Mouse (Mus musculus) CH12.LX (cell line): ENCODE results near the gene H1foo. TPM values are rescaled to one million over a fixed set of nuclear protein-coding genes. Genes with fewer than 3 reads are reported as not detected.

ENCODE experiments used
- DNase-seq: peaks from one replicate; pipeline ENCODE4 v3.0.0-alpha.2; 2013; ENCODE audit errors: extremely low read depth
- H3K27ac ChIP-seq: 2 replicates; pipeline ENCODE4 v1.5.1; 2012; ENCODE audit warnings: low read depth, mild to moderate bottlenecking, control low read depth, moderate library complexity; ENCODE audit not compliant: insufficient read depth
- H3K27me3 ChIP-seq: replicated peaks from 2 replicates; pipeline ENCODE3; 2012; ENCODE audit warnings: inconsistent platforms
- H3K36me3 ChIP-seq, 2 experiments: replicated peaks in 1 of 2; 2 replicates each; pipeline versions ENCODE3 to v1.6.1; 2012; ENCODE audit warnings: inconsistent platforms in 1 of 2, low read length in 1 of 2, mild to moderate bottlenecking in 1 of 2, mixed read lengths in 1 of 2, moderate library complexity in 1 of 2; ENCODE audit not compliant: control insufficient read depth in 1 of 2, insufficient read depth in 1 of 2
- H3K4me1 ChIP-seq, 2 experiments: 2 replicates each; pipeline ENCODE4 v1.6.1; 2012; ENCODE audit warnings: inconsistent platforms in 1 of 2, moderate library complexity in 1 of 2; ENCODE audit not compliant: insufficient read depth in 2 of 2, control insufficient read depth in 1 of 2
- H3K4me2 ChIP-seq: 2 replicates; pipeline ENCODE4 v1.6.1; 2012; ENCODE audit warnings: low read depth, mild to moderate bottlenecking, control low read depth; ENCODE audit not compliant: poor library complexity, insufficient read depth, severe bottlenecking
- H3K4me3 ChIP-seq, 3 experiments: fragments of 150-350 bp in 1 of 3; sonication (generic) in 1 of 3; replicated peaks in 1 of 3; 2 replicates each; pipeline versions ENCODE3 to v1.5.1; 2011 to 2012; ENCODE audit warnings: low read depth in 2 of 3, low read length in 2 of 3, mild to moderate bottlenecking in 2 of 3, moderate library complexity in 2 of 3, control low read depth in 1 of 3, improper control_type of control experiment in 1 of 3, inconsistent platforms in 1 of 3, mixed read lengths in 1 of 3; ENCODE audit not compliant: poor library complexity in 1 of 3
- H3K79me2 ChIP-seq: replicated peaks from 2 replicates; pipeline ENCODE4 v1.6.1; 2012; ENCODE audit warnings: mild to moderate bottlenecking, moderate library complexity; ENCODE audit not compliant: control insufficient read depth, poor library complexity, insufficient read depth, severe bottlenecking; ENCODE audit errors: extremely low read depth
- H3K9ac ChIP-seq: 2 replicates; pipeline ENCODE4 v1.6.1; 2012; ENCODE audit warnings: low read depth, mild to moderate bottlenecking, control low read depth, moderate library complexity; ENCODE audit not compliant: insufficient read depth
- H3K9me3 ChIP-seq: replicated peaks from 2 replicates; pipeline ENCODE3; 2012; ENCODE audit warnings: low read length, inconsistent platforms, mixed read lengths
- BHLHE40 ChIP-seq: IDR thresholded peaks from 2 replicates; pipeline ENCODE4 v1.6.1; 2011; ENCODE audit warnings: mild to moderate bottlenecking, low read depth, low read length, improper control_type of control experiment
- CHD2 ChIP-seq: IDR thresholded peaks from 2 replicates; pipeline ENCODE4 v1.6.1; 2011; ENCODE audit warnings: low read length, improper control_type of control experiment
- CTCF ChIP-seq, 2 experiments: IDR thresholded peaks in 1 of 2; conservative IDR thresholded peaks in 1 of 2; 2 replicates each; pipeline ENCODE4 v1.5.1; 2011 to 2012; ENCODE audit warnings: low read depth in 2 of 2, low read length in 2 of 2, improper control_type of control experiment in 1 of 2, inconsistent platforms in 1 of 2, mild to moderate bottlenecking in 1 of 2, moderate library complexity in 1 of 2
- E2F4 ChIP-seq: IDR thresholded peaks from 2 replicates; pipeline ENCODE4 v1.6.1; 2011; ENCODE audit warnings: low read depth, low read length, improper control_type of control experiment; ENCODE audit not compliant: insufficient replicate concordance
- EP300 ChIP-seq: IDR thresholded peaks from 2 replicates; pipeline ENCODE4 v1.6.1; 2011; ENCODE audit warnings: low read length, improper control_type of control experiment
- ETS1 ChIP-seq: conservative IDR thresholded peaks from 2 replicates; pipeline ENCODE4 v1.6.1; 2012; ENCODE audit warnings: low read depth, mild to moderate bottlenecking, inconsistent platforms, low read length, improper control_type of control experiment, moderate library complexity
- GABPA ChIP-seq: IDR thresholded peaks from 2 replicates; pipeline ENCODE4 v1.6.1; 2012; ENCODE audit warnings: low read depth, low read length, improper control_type of control experiment, inconsistent platforms; ENCODE audit not compliant: insufficient replicate concordance
- JUN ChIP-seq: IDR thresholded peaks from 2 replicates; pipeline ENCODE4 v1.6.1; 2011; ENCODE audit warnings: low read depth, mild to moderate bottlenecking, low read length, improper control_type of control experiment, moderate library complexity; ENCODE audit not compliant: insufficient read depth
- JUND ChIP-seq: conservative IDR thresholded peaks from 2 replicates; pipeline ENCODE4 v1.6.1; 2011; ENCODE audit warnings: low read depth, low read length, improper control_type of control experiment
- KAT2A ChIP-seq: IDR thresholded peaks from 2 replicates; pipeline ENCODE4 v1.6.1; 2012; ENCODE audit warnings: low read length, improper control_type of control experiment, inconsistent platforms; ENCODE audit not compliant: insufficient replicate concordance
- MAX ChIP-seq: IDR thresholded peaks from 2 replicates; pipeline ENCODE4 v1.6.1; 2011; ENCODE audit warnings: low read length, improper control_type of control experiment
- MAZ ChIP-seq: IDR thresholded peaks from 2 replicates; pipeline ENCODE4 v1.6.1; 2012; ENCODE audit warnings: low read depth, mild to moderate bottlenecking, inconsistent platforms, low read length, improper control_type of control experiment, moderate library complexity
- MXI1 ChIP-seq: IDR thresholded peaks from 2 replicates; pipeline ENCODE4 v1.6.1; 2011; ENCODE audit warnings: mild to moderate bottlenecking, low read depth, low read length, improper control_type of control experiment
- MYC ChIP-seq: IDR thresholded peaks from 2 replicates; pipeline ENCODE4 v1.6.1; 2011; ENCODE audit warnings: low read depth, mild to moderate bottlenecking, improper control_type of control experiment, low read length
- NELFE ChIP-seq: IDR thresholded peaks from 2 replicates; pipeline ENCODE4 v1.6.1; 2011; ENCODE audit warnings: low read depth, low read length, improper control_type of control experiment
- NRF1 ChIP-seq: IDR thresholded peaks from 2 replicates; pipeline ENCODE4 v1.6.1; 2014; ENCODE audit warnings: low read depth, mild to moderate bottlenecking, inconsistent platforms, low read length, improper control_type of control experiment, moderate library complexity
- PAX5 ChIP-seq: IDR thresholded peaks from 2 replicates; pipeline ENCODE4 v1.6.1; 2012; ENCODE audit warnings: low read length, inconsistent platforms, mixed read lengths
- POLR2AphosphoS2 ChIP-seq: IDR thresholded peaks from 2 replicates; pipeline ENCODE4 v1.6.1; 2011; ENCODE audit warnings: low read depth, low read length, improper control_type of control experiment
- RAD21 ChIP-seq: IDR thresholded peaks from 2 replicates; pipeline ENCODE4 v1.6.1; 2011; ENCODE audit warnings: low read depth, mild to moderate bottlenecking, low read length, improper control_type of control experiment, moderate library complexity
- RCOR1 ChIP-seq: conservative IDR thresholded peaks from 2 replicates; pipeline ENCODE4 v1.6.1; 2012; ENCODE audit warnings: low read depth, mild to moderate bottlenecking, inconsistent platforms, low read length, improper control_type of control experiment
- SMC3 ChIP-seq: IDR thresholded peaks from 2 replicates; pipeline ENCODE4 v1.6.1; 2011; ENCODE audit warnings: low read depth, low read length, improper control_type of control experiment
- TCF12 ChIP-seq: IDR thresholded peaks from 2 replicates; pipeline ENCODE4 v1.6.1; 2014; ENCODE audit warnings: low read depth, mild to moderate bottlenecking, inconsistent platforms, low read length, improper control_type of control experiment
- UBTF ChIP-seq: IDR thresholded peaks from 2 replicates; pipeline ENCODE4 v1.6.1; 2012; ENCODE audit warnings: low read depth, mild to moderate bottlenecking, inconsistent platforms, low read length, improper control_type of control experiment, moderate library complexity
- ZKSCAN1 ChIP-seq: IDR thresholded peaks from 2 replicates; pipeline ENCODE4 v1.6.1; 2012; ENCODE audit warnings: low read depth, inconsistent platforms, low read length, improper control_type of control experiment, borderline replicate concordance
- ZNF384 ChIP-seq: IDR thresholded peaks from 2 replicates; pipeline ENCODE4 v1.6.1; 2012; ENCODE audit warnings: low read depth, low read length, improper control_type of control experiment, inconsistent platforms
- dilution Hi-C: fragments of 300-500 bp; cut with MboI; formaldehyde crosslinking; loops from 2 replicates; pipeline ENCODE4 v1.14.3; 2020; ENCODE audit warnings: low sequenced_read_pairs; ENCODE audit not compliant: extremely low pct_unique_long_range_greater_than_20kb, extremely low pct_ligation_motif_present
- in situ Hi-C: fragments of 300-500 bp; cut with MboI; formaldehyde crosslinking; loops from 3 replicates; pipeline ENCODE4 v1.14.3; 2019; ENCODE audit warnings: low sequenced_read_pairs, low pct_ligation_motif_present, low pct_unique_long_range_greater_than_20kb, mixed read lengths
- polyA plus RNA-seq: library from polyadenylated mRNA; unstranded; fragments of >175 nt; gene quantifications from 2 replicates; pipeline ENCODE4 v1.2.1, GENCODE M21; 2012; ENCODE audit warnings: low read depth; ENCODE audit not compliant: insufficient read length
- total RNA-seq, 2 experiments: library from RNA; depleted of rRNA; stranded (reverse); fragments of 300-350 nt in 1 of 2; fragments of >200 nt in 1 of 2; gene quantifications; 2 replicates each; pipeline ENCODE4 v1.2.3; 2012 to 2014

Gene H1foo
- total and polyA plus RNA-seq, 3 experiments = 0.77 to 1.0 (median 0.89) TPM

GRCm38 (mm10) chr6:115994146-115994876 lies 49.6 kb downstream of the H1foo start:
- H3K9me3 ChIP-seq = no peaks in the 10 kb centered on the region
- no peak for DNase-seq
- H3K36me3 ChIP-seq = no peaks in the 10 kb centered on the region
- peak overlapping the region; percentile 33 for H3K27ac ChIP-seq
- peaks cover 40% of the 10 kb centered on the region for H3K79me2 ChIP-seq
- TF ChIP-seq GABPA (no peak), MXI1 (peak; percentile 19), MAX (no peak; the same call in 1 of the 2 replicates), NRF1 (0 out of 2 replicates have a peak, but pooled peaks have one; percentile 3), ZKSCAN1 (no peak), ETS1 (no peak), RCOR1 (no peak), KAT2A (no peak), E2F4 (no peak), EP300 (no peak), JUN (no peak), NELFE (no peak), PAX5 (no peak), MAZ (no peak), POLR2AphosphoS2 (no peak), CTCF (conservative IDR thresholded peaks at IDR 0.05 in 1 of 2, IDR thresholded peaks at IDR 0.05 in 1 of 2; ENCODE audit: low read depth in 2 of 2, low read length in 2 of 2) (peak in 1 of 2 experiments; percentile 10; a peak in 1 of 4 replicates), RAD21 (no peak), UBTF (no peak; the same call in 1 of the 2 replicates), BHLHE40 (peak; percentile 87), ZNF384 (no peak), MYC (no peak), CHD2 (no peak), TCF12 (no peak), JUND (no peak), SMC3 (no peak)
- in situ Hi-C loops (no loop called here), dilution Hi-C loops (no loop called here)
- H3K27me3 ChIP-seq = peaks cover 11% of the 10 kb centered on the region
- H3K4me3 ChIP-seq = peak overlapping the region; percentile 69 to 96 (median 88)
- H3K4me1 ChIP-seq = peaks cover 32 to 85% of the 10 kb centered on the region in 2 experiments
- peak overlapping the region; percentile 11; the same call in 1 of the 2 replicates for H3K9ac ChIP-seq
- H3K4me2 ChIP-seq = peak overlapping the region; percentile 91
